Mouse (Mus musculus) C2C12 (cell line): Measurements from ENCODE around the gene Slc24a3. TPM values are rescaled to one million over a fixed set of nuclear protein-coding genes. Genes with fewer than 3 reads are reported as not detected.

Source experiments
- H3K27me3 ChIP-seq: one replicate; pipeline ENCODE4 v1.6.1; 2011; ENCODE audit not compliant: control insufficient read depth, insufficient read depth, insufficient read length
- H3K36me3 ChIP-seq: one replicate; pipeline ENCODE4 v1.6.1; 2011; ENCODE audit not compliant: control insufficient read depth, insufficient read depth
- H3K4me3 ChIP-seq: one replicate; pipeline ENCODE4 v1.5.1; 2011; ENCODE audit warnings: mild to moderate bottlenecking, control low read depth; ENCODE audit not compliant: poor library complexity, insufficient read depth, severe bottlenecking
- H3K79me2 ChIP-seq: one replicate; pipeline ENCODE4 v1.6.1; 2011; ENCODE audit not compliant: control insufficient read depth, insufficient read depth
- H3K79me3 ChIP-seq: one replicate; pipeline ENCODE4 v1.6.1; 2011; ENCODE audit warnings: low read depth, control low read depth
- H3ac ChIP-seq: one replicate; pipeline ENCODE3; 2011; ENCODE audit warnings: low read depth; ENCODE audit not compliant: control insufficient read depth, insufficient read length
- CEBPB ChIP-seq: IDR thresholded peaks from one replicate; pipeline ENCODE4 v1.6.1; 2011; ENCODE audit warnings: low read depth, mild to moderate bottlenecking, control low read depth, moderate library complexity
- CTCF ChIP-seq: IDR thresholded peaks from one replicate; pipeline ENCODE4 v1.5.1; 2011; ENCODE audit not compliant: control insufficient read depth, insufficient read depth, insufficient read length
- FOSL1 ChIP-seq: IDR thresholded peaks from one replicate; pipeline ENCODE4 v1.8.0; 2011; ENCODE audit warnings: mild to moderate bottlenecking, low read length; ENCODE audit not compliant: poor library complexity, insufficient read depth, severe bottlenecking
- MAX ChIP-seq: IDR thresholded peaks from one replicate; pipeline ENCODE4 v1.6.1; 2011; ENCODE audit warnings: mild to moderate bottlenecking, control low read depth
- MYOD1 ChIP-seq: IDR thresholded peaks from one replicate; pipeline ENCODE4 v1.6.1; 2011; ENCODE audit warnings: low read depth; ENCODE audit not compliant: control insufficient read depth, insufficient read length
- MYOG ChIP-seq: IDR thresholded peaks from one replicate; pipeline ENCODE4 v1.6.1; 2011; ENCODE audit not compliant: control insufficient read depth, insufficient read length; ENCODE audit errors: extremely low read depth
- USF1 ChIP-seq: IDR thresholded peaks from one replicate; pipeline ENCODE4 v1.6.1; 2011; ENCODE audit warnings: low read depth, mild to moderate bottlenecking, control low read depth, moderate library complexity
- polyA plus RNA-seq: library from polyadenylated mRNA; unstranded; fragments of >200 nt; fragmentation: generic; extraction: Trizol; gene quantifications from one replicate; pipeline ENCODE4 v1.2.1, GENCODE M21; 2012; ENCODE audit warnings: missing spikeins

The Slc24a3 gene
- polyA plus RNA-seq, 1 experiment = 0.35 TPM

DNA sequence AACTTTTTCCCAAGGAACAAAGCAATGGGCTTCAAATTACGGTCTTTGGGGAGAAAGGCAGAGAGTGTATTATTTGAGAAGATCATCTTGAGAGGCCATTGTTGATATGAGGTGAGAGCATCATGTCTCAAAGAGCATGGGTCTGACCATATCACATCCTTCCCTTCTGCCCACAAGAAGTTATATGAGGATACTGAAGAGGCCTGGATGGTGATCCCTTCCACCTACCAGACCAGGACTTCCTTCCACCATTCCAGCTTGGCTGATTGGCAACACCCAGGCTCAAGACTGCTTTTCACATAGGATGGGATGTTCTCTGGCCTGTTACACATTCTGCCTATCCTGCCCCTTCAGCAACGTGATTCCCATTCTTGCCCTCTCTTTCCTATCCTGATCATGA is 216.7 kb downstream of the Slc24a3 start:
- H3K4me3 ChIP-seq = no peak overlapping the region
- no peaks in the 10 kb centered on the region for H3K79me3 ChIP-seq
- no peak overlapping the region for H3ac ChIP-seq
- no peaks in the 10 kb centered on the region for H3K27me3 ChIP-seq
- H3K79me2 ChIP-seq = no peaks in the 10 kb centered on the region
- TF ChIP-seq USF1 = no peak
- TF ChIP-seq CTCF = no peak
- TF ChIP-seq FOSL1 = no peak
- no peak for TF ChIP-seq MYOD1
- H3K36me3 ChIP-seq = no peaks in the 10 kb centered on the region

- no peak overlapping the region for H3ac ChIP-seq
- TF ChIP-seq USF1 (no peak), MYOG (no peak), CTCF (no peak), CEBPB (no peak), MYOD1 (no peak), MAX (no peak), FOSL1 (no peak)
These were observed 217.7 kb downstream of the Slc24a3 start for GRCm38 (mm10) chr2:145385220-145385619.

GRCm38 (mm10) chr2:145385773-145386172 is 218.2 kb downstream of the Slc24a3 start:
- TF ChIP-seq CEBPB (no peak), MYOG (no peak), CTCF (no peak), MAX (no peak), MYOD1 (no peak), USF1 (no peak), FOSL1 (no peak)
- no peaks in the 10 kb centered on the region for H3K79me3 ChIP-seq
- H3K36me3 ChIP-seq = no peaks in the 10 kb centered on the region

More at GRCm38 (mm10) chr2:145385220-145385619, 217.7 kb downstream of the Slc24a3 start:
- Histone ChIP-seq H3K27me3 (no peaks in the 10 kb centered on the region), H3K79me3 (no peaks in the 10 kb centered on the region), H3K79me2 (no peaks in the 10 kb centered on the region), H3K4me3 (no peak overlapping the region), H3K36me3 (no peaks in the 10 kb centered on the region)

DNA sequence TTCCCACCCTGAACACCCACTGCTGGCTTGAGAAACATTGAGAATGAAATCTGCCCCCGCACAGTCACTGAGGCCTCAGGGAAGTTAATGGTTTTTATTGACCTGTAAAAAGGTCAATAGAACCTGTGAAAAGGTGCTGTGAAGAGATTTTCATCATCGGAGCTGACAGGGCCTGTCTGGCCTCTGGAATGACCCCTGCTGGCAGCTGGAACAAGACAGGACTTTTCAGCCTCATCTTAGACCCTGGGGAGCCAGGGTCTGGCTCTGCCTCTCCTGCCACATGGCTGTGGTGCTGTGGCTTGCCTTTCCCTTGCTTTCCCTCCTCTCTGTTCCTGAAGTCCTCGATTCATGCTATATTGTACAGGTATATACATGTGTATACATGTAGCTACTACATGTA is 228.2 kb downstream of the Slc24a3 start:
- Histone ChIP-seq H3K36me3 (no peaks in the 10 kb centered on the region), H3K27me3 (no peaks in the 10 kb centered on the region), H3K79me3 (no peaks in the 10 kb centered on the region), H3ac (no peak overlapping the region), H3K79me2 (no peaks in the 10 kb centered on the region), H3K4me3 (no peak overlapping the region)
- no peak for TF ChIP-seq USF1
- no peak for TF ChIP-seq MYOD1
- TF ChIP-seq FOSL1 = no peak
- no peak for TF ChIP-seq CTCF
- TF ChIP-seq CEBPB = no peak
- TF ChIP-seq MAX = no peak
- TF ChIP-seq MYOG = no peak

More at GRCm38 (mm10) chr2:145385773-145386172, 218.2 kb downstream of the Slc24a3 start:
- Histone ChIP-seq H3K4me3 (no peak overlapping the region), H3ac (no peak overlapping the region), H3K79me2 (no peaks in the 10 kb centered on the region), H3K27me3 (no peaks in the 10 kb centered on the region)

- no peak overlapping the region for H3K4me3 ChIP-seq
- no peak overlapping the region for H3ac ChIP-seq
- TF ChIP-seq FOSL1 (no peak), CEBPB (no peak), CTCF (no peak), MAX (no peak), MYOG (no peak), MYOD1 (no peak), USF1 (no peak)
- no peaks in the 10 kb centered on the region for H3K36me3 ChIP-seq
- H3K79me2 ChIP-seq = no peaks in the 10 kb centered on the region
- no peaks in the 10 kb centered on the region for H3K79me3 ChIP-seq
- no peaks in the 10 kb centered on the region for H3K27me3 ChIP-seq
These were observed 229.0 kb downstream of the Slc24a3 start for GRCm38 (mm10) chr2:145396579-145396978.
